Mouse (Mus musculus): ENCODE results near the gene Zdhhc22. TPM values are rescaled to one million over a fixed set of nuclear protein-coding genes. Genes with fewer than 3 reads are reported as not detected.

The Zdhhc22 gene
- polyA plus RNA-seq, 1 experiment from 2014 or later: 0.15 TPM

DNA sequence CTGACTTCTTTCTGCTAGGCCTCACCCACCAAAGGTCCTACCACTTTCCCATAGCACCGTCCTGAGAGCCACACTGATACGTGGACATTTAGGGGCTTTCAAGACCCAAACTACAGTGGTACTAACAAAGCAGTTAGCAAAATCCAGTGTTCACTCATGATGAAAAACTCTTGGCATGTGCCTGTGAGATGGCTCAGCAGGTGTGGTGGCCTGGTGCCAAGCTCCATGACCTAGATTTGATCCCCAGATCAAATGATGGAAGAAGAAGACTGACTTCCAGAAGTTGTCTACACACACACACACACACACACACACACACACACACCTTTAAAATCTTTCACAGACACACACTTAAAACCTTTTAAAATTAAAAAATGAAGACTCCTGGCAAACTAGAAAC, 28.5 kb upstream of the Zdhhc22 start:
- H3K27me3 ChIP-seq: peaks cover 4% of the 10 kb centered on the region; the same call in 1 of the 2 replicates
- H3K9ac ChIP-seq: no peak overlapping the region
- no peaks in the 10 kb centered on the region for H3K4me1 ChIP-seq
- no peak overlapping the region for H3K4me3 ChIP-seq
- H3K27ac ChIP-seq: no peak overlapping the region
- WGBS: 76% methylated on average over 2 of the region's 2 CpGs
- no peak for ATAC-seq (ENCODE audit: insufficient number of reproducible peaks, insufficient read depth, low FRiP score, low TSS enrichment, low read depth)
- no peak overlapping the region for H3K4me2 ChIP-seq
- no peaks in the 10 kb centered on the region for H3K36me3 ChIP-seq
- no peaks in the 10 kb centered on the region for H3K9me3 ChIP-seq

DNA sequence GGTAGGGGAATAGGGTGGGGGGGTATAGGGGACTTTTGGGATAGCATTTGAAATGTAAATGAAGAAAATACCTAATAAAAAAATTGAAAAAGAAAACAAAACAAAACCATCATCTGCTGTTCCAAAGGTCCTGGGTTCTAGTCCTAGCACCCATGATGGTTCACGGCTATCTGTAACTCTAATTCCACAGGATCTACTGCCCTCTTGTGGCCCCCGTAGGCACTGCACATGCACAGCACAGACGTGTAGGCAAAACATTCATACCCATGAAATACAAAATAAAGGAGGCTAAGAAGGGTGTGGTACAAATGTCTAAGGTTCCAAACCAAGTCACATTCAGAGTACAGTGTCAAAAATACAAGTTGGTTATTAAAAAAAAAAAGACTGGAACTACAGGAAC, 26.8 kb upstream of the Zdhhc22 start:
- no peaks in the 10 kb centered on the region for H3K9me3 ChIP-seq
- H3K27ac ChIP-seq: no peak overlapping the region
- H3K36me3 ChIP-seq: no peaks in the 10 kb centered on the region
- 42% methylated on average over 3 of the region's 3 CpGs for WGBS
- no peak overlapping the region for H3K4me3 ChIP-seq
- H3K4me2 ChIP-seq: no peak overlapping the region
- ATAC-seq (ENCODE audit: insufficient number of reproducible peaks, insufficient read depth, low FRiP score, low TSS enrichment, low read depth): no peak
- no peaks in the 10 kb centered on the region for H3K4me1 ChIP-seq
- no peak overlapping the region for H3K9ac ChIP-seq
- H3K27me3 ChIP-seq: no peaks in the 10 kb centered on the region

DNA sequence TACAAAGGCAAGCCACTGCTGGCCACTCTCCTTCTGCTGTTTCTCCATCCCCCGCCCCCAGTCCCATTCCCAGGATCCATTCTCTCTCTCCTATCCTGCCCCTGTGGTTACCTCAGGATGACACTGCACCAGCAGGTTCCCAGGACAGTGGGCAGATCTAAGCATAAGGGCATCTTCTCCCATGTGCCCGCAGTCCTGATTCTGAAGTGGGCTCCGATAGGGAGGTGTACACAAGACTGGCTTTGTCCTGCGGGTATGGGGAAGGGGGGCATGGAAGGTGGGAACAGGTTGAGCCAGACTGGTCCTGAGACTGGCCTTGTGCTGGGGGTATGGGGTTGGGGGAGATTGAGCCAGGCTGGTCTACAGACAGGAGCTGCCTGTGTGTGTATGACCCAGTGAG, 14.4 kb upstream of the Zdhhc22 start:
- ATAC-seq (ENCODE audit: insufficient number of reproducible peaks, insufficient read depth, low FRiP score, low TSS enrichment, low read depth): no peak
- Histone ChIP-seq H3K27ac (no peak overlapping the region), H3K9me3 (no peaks in the 10 kb centered on the region), H3K27me3 (0 out of 2 replicates have a peak, but pooled peaks cover 4% of the 10 kb centered on the region), H3K9ac (no peak overlapping the region), H3K4me1 (peaks cover 4% of the 10 kb centered on the region; the same call in 1 of the 2 replicates), H3K36me3 (no peaks in the 10 kb centered on the region), H3K4me2 (no peak overlapping the region), H3K4me3 (no peak overlapping the region)
- 70% methylated on average over 4 of the region's 4 CpGs for WGBS

DNA sequence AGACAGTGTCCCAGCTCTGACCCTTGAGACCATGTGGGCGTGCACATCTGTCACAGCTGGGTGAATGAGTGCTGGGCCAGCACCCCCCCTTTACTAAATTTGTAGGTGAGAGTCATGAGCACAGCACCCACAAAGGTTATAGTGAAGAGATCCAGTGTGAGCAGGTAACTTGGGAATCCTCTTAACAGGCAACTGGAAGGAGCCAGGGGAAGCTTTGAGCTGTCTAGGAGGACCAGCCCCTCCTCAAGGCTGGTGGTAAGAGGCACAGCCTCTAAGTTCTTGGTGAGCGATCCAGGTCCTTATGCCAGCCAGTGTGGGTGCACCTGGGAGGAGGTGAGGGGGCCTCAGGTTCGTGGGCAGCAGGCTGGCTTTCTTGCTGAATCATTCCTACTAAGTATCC, 13.4 kb upstream of the Zdhhc22 start:
- ATAC-seq (ENCODE audit: insufficient number of reproducible peaks, insufficient read depth, low FRiP score, low TSS enrichment, low read depth): no peak
- 54% methylated on average over 3 of the region's 3 CpGs for WGBS
- Histone ChIP-seq H3K4me3 (no peak overlapping the region), H3K4me1 (peaks cover 4% of the 10 kb centered on the region; the same call in 1 of the 2 replicates), H3K4me2 (no peak overlapping the region), H3K36me3 (no peaks in the 10 kb centered on the region), H3K9ac (no peak overlapping the region), H3K27ac (no peak overlapping the region), H3K9me3 (no peaks in the 10 kb centered on the region), H3K27me3 (no peaks in the 10 kb centered on the region)

DNA sequence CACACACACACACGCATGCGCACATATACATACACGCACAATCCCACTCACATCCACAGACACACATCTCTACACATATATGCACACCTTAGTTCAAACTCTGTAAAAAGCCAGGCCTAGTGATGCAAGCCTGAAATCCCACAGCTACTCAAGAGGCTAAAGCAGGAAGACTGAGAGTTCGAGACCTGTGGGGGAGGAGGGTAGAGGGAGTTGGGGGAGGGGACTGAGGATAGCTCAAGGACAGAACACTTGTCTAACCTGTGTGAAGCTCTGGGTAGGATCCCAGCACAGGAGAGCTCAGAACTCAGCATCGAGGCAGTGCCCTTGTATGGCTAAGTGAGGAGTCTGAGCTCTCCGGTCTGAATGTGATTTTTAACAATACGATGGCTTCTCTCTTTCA, 12.6 kb upstream of the Zdhhc22 start:
- H3K4me1 ChIP-seq: peaks cover 4% of the 10 kb centered on the region; the same call in 1 of the 2 replicates
- no peaks in the 10 kb centered on the region for H3K36me3 ChIP-seq
- no peaks in the 10 kb centered on the region for H3K27me3 ChIP-seq
- no peak overlapping the region for H3K4me2 ChIP-seq
- no peak overlapping the region for H3K27ac ChIP-seq
- WGBS: 69% methylated on average over 7 of the region's 7 CpGs
- H3K9ac ChIP-seq: no peak overlapping the region
- H3K4me3 ChIP-seq: no peak overlapping the region
- no peaks in the 10 kb centered on the region for H3K9me3 ChIP-seq
- ATAC-seq (ENCODE audit: insufficient number of reproducible peaks, insufficient read depth, low FRiP score, low TSS enrichment, low read depth): no peak

DNA sequence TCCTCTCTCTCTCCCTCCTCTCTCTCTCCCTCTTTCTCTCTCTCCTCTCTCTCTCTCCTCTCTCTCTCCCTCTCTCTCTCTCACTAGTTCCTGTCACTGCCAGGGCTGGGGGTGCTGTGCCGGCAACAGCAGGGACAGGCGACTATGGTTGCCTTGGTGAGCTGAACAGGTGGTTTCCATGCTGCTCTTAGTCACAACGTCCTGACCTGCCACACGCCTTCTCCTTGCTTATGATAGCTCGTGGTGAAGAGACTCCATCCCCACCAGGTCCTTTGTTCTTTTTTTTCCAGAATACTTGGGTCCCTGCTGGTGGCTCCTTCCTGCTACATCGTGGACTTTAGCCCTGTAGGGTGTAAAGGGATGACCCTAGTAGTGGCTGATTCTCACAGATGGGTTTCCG, 12.0 kb upstream of the Zdhhc22 start:
- Histone ChIP-seq H3K4me3 (no peak overlapping the region), H3K27ac (no peak overlapping the region), H3K4me1 (peaks cover 4% of the 10 kb centered on the region; the same call in 1 of the 2 replicates), H3K36me3 (no peaks in the 10 kb centered on the region), H3K27me3 (no peaks in the 10 kb centered on the region), H3K4me2 (no peak overlapping the region), H3K9me3 (no peaks in the 10 kb centered on the region), H3K9ac (no peak overlapping the region)
- 60% methylated on average over 7 of the region's 7 CpGs for WGBS
- ATAC-seq (ENCODE audit: insufficient number of reproducible peaks, insufficient read depth, low FRiP score, low TSS enrichment, low read depth): no peak

DNA sequence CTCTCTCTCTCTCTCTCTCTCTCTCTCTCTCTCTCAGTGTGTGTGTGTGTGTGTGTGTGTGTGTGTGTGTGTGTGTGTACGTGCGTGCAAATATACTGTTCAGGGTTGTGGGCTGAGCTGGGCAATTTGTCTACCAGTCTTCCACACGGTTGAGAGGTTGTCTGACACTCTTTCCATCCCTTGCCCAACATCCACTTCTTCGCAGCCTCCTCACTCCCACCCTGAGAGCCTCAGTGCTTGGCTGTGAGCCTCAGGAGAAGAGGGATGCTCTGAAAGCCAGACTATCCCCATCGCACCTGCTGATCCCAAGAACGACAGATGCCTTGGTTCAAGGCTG, 10.6 kb upstream of the Zdhhc22 start:
- peaks cover 4% of the 10 kb centered on the region; the same call in 1 of the 2 replicates for H3K4me1 ChIP-seq
- no peak overlapping the region for H3K9ac ChIP-seq
- H3K27me3 ChIP-seq: no peaks in the 10 kb centered on the region
- 48% methylated on average over 6 of the region's 6 CpGs for WGBS
- H3K27ac ChIP-seq: no peak overlapping the region
- no peak overlapping the region for H3K4me3 ChIP-seq
- no peaks in the 10 kb centered on the region for H3K36me3 ChIP-seq
- ATAC-seq (ENCODE audit: insufficient number of reproducible peaks, insufficient read depth, low FRiP score, low TSS enrichment, low read depth): no peak
- no peak overlapping the region for H3K4me2 ChIP-seq
- no peaks in the 10 kb centered on the region for H3K9me3 ChIP-seq

DNA sequence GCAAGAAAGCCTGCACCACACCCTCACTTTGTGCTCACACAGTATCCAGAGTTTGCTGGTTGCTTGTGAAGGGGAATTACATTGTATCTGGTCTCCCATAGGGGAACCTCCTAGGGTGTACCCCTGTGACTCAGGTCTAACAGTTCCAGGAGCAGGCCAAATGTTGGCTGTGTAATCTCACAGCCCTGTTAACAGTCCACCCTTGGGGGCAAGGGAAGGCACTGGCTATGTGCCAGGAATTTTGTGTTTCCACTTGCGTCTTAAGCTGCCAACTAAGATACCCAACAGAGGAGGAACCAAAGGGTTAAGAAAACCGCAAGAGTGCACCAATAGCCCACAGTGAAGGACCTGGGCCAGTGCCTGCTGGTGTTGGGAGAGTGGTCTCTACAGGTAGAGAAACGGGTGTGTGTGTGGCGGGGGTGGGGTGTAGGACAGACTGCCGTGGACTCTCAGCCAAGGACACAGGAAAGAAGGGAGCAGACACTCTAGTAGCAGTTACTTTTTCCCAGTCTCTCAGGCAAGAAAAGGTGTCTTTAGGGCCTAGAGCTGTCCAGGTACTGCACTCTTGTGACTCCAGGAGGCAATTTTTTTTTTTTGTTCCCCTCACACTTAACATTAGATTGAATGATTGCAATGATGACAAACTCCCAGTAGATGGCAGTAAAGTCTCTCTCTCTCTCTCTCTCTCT, 10.1 kb upstream of the Zdhhc22 start:
- no peaks in the 10 kb centered on the region for H3K9me3 ChIP-seq
- 58% methylated on average over 5 of the region's 5 CpGs for WGBS

DNA sequence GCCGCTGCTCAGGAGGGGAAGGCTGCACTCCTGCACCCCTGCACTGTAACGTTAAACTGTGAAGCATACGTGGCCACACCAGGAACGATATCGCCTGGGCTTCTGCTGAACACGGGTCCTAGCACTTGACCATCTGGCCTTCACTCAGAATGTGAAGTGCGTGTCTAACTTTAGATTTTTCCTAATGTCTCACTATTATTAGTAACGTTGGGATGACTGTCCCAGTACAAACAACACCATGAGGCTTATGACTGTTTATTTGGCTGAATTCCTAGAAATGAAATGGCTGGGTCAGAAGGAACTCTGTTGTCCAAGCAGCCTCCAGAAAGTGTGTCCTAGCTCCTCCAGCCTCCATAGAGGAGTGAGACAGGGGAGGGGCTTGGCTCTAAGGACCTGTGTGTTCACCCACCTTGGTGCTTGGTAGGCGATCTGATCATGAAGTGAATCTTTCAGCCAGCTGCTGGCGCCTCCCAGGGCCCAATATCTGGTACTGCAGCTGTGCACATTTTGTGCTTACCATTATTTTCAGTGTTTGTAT, 9.1 kb upstream of the Zdhhc22 start:
- H3K4me3 ChIP-seq: no peak overlapping the region
- H3K36me3 ChIP-seq: no peaks in the 10 kb centered on the region
- H3K27me3 ChIP-seq: no peaks in the 10 kb centered on the region; the same call in 1 of the 2 replicates
- 72% methylated on average over 10 of the region's 10 CpGs for WGBS
- H3K4me2 ChIP-seq: no peak overlapping the region
- ATAC-seq (ENCODE audit: insufficient number of reproducible peaks, insufficient read depth, low FRiP score, low TSS enrichment, low read depth): no peak
- no peak overlapping the region for H3K27ac ChIP-seq
- peaks cover 4% of the 10 kb centered on the region; the same call in 1 of the 2 replicates for H3K4me1 ChIP-seq
- H3K9me3 ChIP-seq: no peaks in the 10 kb centered on the region
- no peak overlapping the region for H3K9ac ChIP-seq

More for the DNA sequence above, 10.1 kb upstream of the Zdhhc22 start:
- no peak for ATAC-seq (ENCODE audit: insufficient number of reproducible peaks, insufficient read depth, low FRiP score, low TSS enrichment, low read depth)
- no peak overlapping the region for H3K27ac ChIP-seq
- no peak overlapping the region for H3K9ac ChIP-seq
- H3K36me3 ChIP-seq: no peaks in the 10 kb centered on the region
- no peaks in the 10 kb centered on the region for H3K27me3 ChIP-seq
- peaks cover 4% of the 10 kb centered on the region; the same call in 1 of the 2 replicates for H3K4me1 ChIP-seq
- H3K4me2 ChIP-seq: no peak overlapping the region
- no peak overlapping the region for H3K4me3 ChIP-seq

DNA sequence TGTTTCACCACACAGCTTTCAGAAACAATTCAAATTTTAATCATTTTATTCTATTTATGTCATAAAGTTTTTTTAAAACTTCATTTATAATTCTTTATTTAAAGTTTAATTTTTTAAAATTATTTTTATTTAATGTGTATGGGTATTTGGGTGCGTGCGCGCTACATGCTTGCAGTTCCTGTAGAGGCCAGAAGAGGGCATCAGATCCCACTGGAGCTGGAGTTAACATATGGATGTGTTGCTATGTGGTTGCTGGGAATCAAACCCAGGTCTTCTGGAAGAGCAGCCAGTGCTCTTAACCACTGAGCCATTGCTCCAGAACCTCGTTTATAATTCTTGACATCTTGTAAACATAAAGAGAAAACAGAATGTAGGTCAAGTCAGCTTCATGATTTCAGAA, 8.5 kb upstream of the Zdhhc22 start:
- Histone ChIP-seq H3K4me3 (no peak overlapping the region), H3K9me3 (no peaks in the 10 kb centered on the region), H3K4me1 (peaks cover 4% of the 10 kb centered on the region; the same call in 1 of the 2 replicates), H3K4me2 (no peak overlapping the region), H3K27me3 (peaks cover 2% of the 10 kb centered on the region), H3K9ac (no peak overlapping the region), H3K36me3 (no peaks in the 10 kb centered on the region), H3K27ac (no peak overlapping the region)
- ATAC-seq (ENCODE audit: insufficient number of reproducible peaks, insufficient read depth, low FRiP score, low TSS enrichment, low read depth): no peak
- WGBS: 88% methylated on average over 4 of the region's 4 CpGs

DNA sequence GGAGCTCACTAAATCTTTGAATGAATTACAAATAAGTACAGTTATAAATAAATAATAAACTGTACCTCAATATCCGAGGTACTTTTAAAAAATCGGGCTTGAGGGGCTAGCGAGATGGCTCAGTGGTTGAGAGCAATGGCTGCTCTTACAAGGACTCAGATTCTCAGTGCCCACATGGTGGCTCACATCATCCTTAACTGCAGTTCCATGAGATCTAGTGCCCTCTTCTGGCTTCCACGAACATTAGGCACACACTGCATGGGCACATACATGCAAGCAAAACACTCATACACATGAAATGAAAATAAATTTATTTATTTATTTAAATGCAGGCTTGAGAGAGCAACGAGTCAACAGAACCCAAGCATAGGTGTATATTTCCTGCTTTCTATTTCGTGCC, 5.7 kb upstream of the Zdhhc22 start:
- H3K36me3 ChIP-seq: no peaks in the 10 kb centered on the region

DNA sequence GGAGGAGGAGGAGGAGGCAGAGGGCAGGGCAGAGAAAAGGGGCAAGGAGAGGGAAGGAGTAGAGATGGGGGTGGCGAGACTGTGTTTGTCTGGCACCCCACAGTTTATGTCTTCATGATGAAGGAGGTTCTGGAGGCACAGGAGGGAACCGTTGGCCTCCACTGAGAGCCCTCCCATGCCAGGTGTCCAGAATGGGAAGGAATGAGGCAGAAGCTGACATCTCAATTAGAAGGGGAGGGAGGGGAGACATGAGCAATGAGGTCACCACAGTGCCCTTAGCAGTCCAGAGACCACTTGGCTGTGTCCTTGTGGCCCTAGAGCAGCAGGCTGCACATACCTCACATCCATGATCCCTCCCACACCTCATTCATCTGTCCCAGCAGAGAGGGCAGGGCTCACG, 4.5 kb upstream of the Zdhhc22 start:
- H3K27me3 ChIP-seq: peaks cover 35% of the 10 kb centered on the region
- no peak overlapping the region for H3K9ac ChIP-seq
- no peaks in the 10 kb centered on the region for H3K36me3 ChIP-seq
- H3K4me2 ChIP-seq: no peak overlapping the region
- H3K9me3 ChIP-seq: no peaks in the 10 kb centered on the region
- H3K27ac ChIP-seq: no peak overlapping the region
- no peak overlapping the region for H3K4me3 ChIP-seq
- no peak for ATAC-seq (ENCODE audit: insufficient number of reproducible peaks, insufficient read depth, low FRiP score, low TSS enrichment, low read depth)
- WGBS: 60% methylated on average over 3 of the region's 3 CpGs
- H3K4me1 ChIP-seq: peaks cover 7% of the 10 kb centered on the region

More for the DNA sequence above, 5.7 kb upstream of the Zdhhc22 start:
- Histone ChIP-seq H3K4me1 (peaks cover 4% of the 10 kb centered on the region; the same call in 1 of the 2 replicates), H3K27ac (no peak overlapping the region), H3K9ac (no peak overlapping the region), H3K27me3 (peaks cover 23% of the 10 kb centered on the region), H3K4me3 (no peak overlapping the region), H3K9me3 (no peaks in the 10 kb centered on the region), H3K4me2 (no peak overlapping the region)
- ATAC-seq (ENCODE audit: insufficient number of reproducible peaks, insufficient read depth, low FRiP score, low TSS enrichment, low read depth): no peak
- 74% methylated on average over 6 of the region's 6 CpGs for WGBS

Data from embryonic facial prominence, embryonic 13.5 days (tissue).